Mouse (Mus musculus): ENCODE data around the gene Ero1l. TPM values are rescaled to one million over a fixed set of nuclear protein-coding genes. Genes with fewer than 3 reads are reported as not detected.

Gene Ero1l
- polyA plus RNA-seq, 1 experiment: 24.0 TPM

DNA sequence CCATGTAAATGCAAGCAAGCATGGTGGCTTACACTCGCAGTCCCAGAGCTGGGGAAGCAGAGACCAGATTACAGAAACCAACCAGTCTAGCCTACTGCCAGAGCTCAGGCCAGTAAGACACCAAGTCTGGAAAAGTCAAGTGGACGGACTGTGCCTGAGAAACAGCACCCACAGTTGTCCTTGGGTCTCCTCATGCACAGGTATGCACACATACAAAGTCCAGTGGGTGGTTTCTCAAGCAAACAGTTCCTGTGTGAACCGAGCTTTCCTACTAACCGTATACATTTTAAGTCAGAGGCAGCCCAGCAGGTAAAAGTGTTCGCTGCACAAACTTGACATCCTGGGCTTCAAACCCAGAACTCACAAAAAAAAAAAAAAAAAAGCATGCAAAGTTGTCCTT, 12.7 kb downstream of the Ero1l start:
- DNase-seq (ENCODE audit: low spot score): no peak

DNA sequence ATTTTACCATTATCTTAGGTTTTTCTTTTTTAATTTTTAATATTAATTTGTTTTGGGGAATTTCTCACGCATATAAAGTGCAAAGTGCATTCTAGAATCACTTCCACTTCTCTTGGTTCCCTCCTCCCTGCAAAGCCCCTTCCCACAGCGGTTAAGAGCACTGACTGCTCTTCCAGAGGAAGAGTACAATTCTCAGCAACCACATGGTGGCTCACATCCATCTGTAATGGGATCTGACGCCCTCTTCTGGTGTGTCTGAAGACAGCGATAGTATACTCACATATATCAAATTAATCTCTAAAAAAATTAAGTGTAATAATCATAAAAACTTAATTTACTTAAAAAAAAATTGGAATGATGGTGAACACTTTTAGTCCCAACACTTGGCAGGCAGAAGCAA, 14.2 kb downstream of the Ero1l start:
- no peak for DNase-seq (ENCODE audit: low spot score)

DNA sequence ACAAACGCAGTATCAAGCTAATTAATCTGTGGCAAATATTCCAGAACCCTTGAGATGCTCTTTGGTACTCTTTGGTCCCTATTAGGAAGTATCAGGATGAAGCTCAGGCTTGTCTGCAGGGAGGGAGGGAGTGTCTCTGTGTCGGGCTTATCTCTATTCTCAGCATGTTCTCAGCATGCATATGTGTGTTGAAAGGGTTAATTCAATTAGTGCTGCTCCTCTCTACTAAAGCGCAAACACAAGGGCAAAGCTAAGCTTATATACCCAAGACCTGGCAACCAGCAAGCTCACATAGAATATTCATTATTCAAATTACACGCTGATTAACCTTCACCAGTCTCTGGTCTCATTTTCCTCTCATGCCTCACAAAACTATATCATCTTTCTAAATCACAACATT, 14.6 kb downstream of the Ero1l start:
- DNase-seq (ENCODE audit: low spot score): no peak

- DNase-seq (ENCODE audit: low spot score): no peak
These were observed 27.0 kb downstream of the Ero1l start for GRCm38 (mm10) chr14:45291608-45292007.

- no peak for DNase-seq (ENCODE audit: low spot score)
These were observed 36.5 kb downstream of the Ero1l start for GRCm38 (mm10) chr14:45282066-45282465.

DNA sequence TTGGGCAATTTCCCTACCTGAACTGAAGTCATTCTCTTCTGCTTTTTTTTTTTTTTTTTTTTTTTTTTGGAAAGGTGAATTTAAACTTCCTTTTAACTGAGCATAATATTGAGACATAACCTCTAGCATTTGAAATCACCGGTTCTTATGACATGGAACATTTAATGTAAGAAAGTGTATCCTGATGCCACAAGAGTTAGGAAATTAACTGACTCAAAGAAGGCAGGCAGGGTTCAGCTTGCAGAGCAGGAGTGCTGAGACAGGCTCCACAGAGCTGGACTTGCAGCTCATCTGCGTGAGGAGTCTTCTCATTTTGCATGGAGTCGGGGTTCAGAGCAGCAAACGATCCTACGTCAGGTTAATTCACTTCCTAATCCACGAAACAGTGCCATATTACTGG, 42.8 kb downstream of the Ero1l start:
- DNase-seq (ENCODE audit: low spot score): no peak

GRCm38 (mm10) chr14:45263831-45264592, 54.6 kb downstream of the Ero1l start:
- DNase-seq (ENCODE audit: low spot score): no peak

- no peak for DNase-seq (ENCODE audit: low spot score)
These were observed 67.0 kb downstream of the Ero1l start for GRCm38 (mm10) chr14:45251548-45252076.

GRCm38 (mm10) chr14:45241613-45242012, 77.0 kb downstream of the Ero1l start:
- DNase-seq (ENCODE audit: low spot score): no peak

- no peak for DNase-seq (ENCODE audit: low spot score)
These were observed 79.5 kb downstream of the Ero1l start for GRCm38 (mm10) chr14:45239042-45239441.

Other genes starting within 250 kb of the Ero1l start
- 1.8 and 1.9 TPM in 2 replicates for gene Gpr137c, start 99.1 kb downstream of the Ero1l start, polyA plus RNA-seq (2012; rRNA removed)
- gene Txndc16, start 98.4 kb downstream of the Ero1l start, polyA plus RNA-seq (2012; rRNA removed): 18.6 and 20.7 TPM in 2 replicates
- 99.6 and 102 TPM in 2 replicates for gene Psmc6, start 11.0 kb upstream of the Ero1l start, polyA plus RNA-seq (2012; rRNA removed)
- gene Styx, start 32.3 kb upstream of the Ero1l start, polyA plus RNA-seq (2012; rRNA removed): 15.6 and 16.3 TPM in 2 replicates
- gene Gnpnat1, start 86.1 kb upstream of the Ero1l start, polyA plus RNA-seq (2012; rRNA removed): 13.1 and 15.8 TPM in 2 replicates
- 301 and 304 TPM in 2 replicates for gene Fermt2, start 211.3 kb upstream of the Ero1l start, polyA plus RNA-seq (2012; rRNA removed)